Mouse (Mus musculus): ENCODE results near the gene Uqcrfs1.

Uqcrfs1 gene

GRCm38 (mm10) chr13:30544856-30545604 lies at the start of gene Uqcrfs1:
Uqcrfs1 (minus strand) TSS chr13:30545362.
- peak; percentile 98 for DNase-seq

DNA sequence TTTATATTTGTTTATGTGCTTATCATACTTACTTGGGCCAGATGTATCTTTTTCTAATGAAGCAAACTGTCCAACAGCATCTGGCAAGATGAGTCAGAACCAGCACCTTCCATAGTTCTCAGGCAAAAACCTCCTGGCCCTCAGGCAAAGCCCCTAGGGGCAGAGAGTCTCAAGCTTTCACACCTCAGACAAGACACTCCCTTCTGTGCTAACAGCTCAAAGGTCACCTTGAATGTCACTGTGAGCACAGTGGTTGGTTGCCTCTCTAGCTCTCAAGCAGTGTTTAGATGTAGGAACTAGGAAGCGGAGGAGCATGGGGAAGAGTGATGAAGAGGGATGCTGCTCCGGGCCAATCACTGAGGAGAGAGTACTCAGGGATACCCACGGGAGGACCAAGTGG lies 40.6 kb upstream of the Uqcrfs1 start:
- no peak for DNase-seq

- no peak for DNase-seq
These were observed 37.4 kb upstream of the Uqcrfs1 start for GRCm38 (mm10) chr13:30582541-30582940.

- no peak for DNase-seq
These were observed 33.6 kb upstream of the Uqcrfs1 start for GRCm38 (mm10) chr13:30578806-30579205.

DNA sequence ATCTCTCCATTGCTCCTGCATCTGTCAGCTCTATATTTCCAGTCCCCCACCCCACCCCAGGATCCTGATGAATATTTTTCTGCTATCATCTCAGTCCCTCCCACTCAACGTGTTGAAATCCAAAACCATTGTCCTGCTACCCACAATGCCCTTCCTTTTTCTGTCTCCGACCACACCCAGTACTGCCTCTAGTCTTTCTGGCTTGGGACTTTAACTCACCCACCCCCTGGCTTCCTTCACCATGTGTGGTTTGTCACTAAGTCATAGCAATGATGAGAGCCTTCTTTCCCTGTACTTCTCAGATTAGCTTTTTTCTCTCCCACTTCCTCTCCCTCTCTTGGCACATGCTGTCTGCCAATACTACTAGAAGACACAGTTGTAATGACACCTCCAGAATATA lies 31.7 kb upstream of the Uqcrfs1 start:
- DNase-seq, result no peak

DNA sequence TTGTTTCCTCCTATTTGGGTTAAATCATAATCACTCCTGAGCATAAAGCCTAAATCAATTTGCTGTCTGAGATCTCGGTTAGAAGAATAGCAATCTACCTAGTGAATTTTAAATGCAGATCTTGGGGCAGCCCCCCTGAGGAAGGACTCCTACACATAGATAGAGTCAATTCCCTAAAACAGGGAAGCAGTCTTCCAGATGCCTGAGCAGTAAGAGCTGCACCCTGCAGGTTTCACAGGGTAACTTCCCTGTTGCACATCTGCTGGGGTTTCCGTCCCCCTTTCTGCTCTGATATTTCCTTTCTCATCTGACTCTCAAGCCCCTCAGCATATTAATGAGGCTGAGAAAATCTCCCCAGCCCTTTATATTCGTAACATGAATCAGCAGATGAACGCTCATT lies 27.8 kb upstream of the Uqcrfs1 start:
- DNase-seq, result no peak

DNA sequence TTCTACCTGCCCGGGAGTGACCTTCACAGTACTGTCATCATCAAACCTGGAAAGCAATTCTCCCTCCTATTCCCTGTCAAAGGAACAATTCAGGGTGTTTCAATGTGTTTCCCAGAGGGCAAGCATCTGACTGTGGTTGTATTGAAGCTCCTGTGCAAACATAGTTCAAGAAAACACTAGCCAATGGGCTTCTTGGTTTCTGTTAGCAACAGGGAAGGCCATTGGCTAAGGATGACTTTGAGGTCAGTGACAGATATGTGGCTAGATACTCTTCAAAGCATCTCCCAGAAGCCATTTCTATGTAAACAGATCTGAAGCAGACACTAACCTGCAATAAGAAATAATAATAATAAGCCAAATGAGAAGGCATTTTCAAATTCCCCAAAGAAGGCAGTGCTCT lies 25.0 kb upstream of the Uqcrfs1 start:
- no peak for DNase-seq

DNA sequence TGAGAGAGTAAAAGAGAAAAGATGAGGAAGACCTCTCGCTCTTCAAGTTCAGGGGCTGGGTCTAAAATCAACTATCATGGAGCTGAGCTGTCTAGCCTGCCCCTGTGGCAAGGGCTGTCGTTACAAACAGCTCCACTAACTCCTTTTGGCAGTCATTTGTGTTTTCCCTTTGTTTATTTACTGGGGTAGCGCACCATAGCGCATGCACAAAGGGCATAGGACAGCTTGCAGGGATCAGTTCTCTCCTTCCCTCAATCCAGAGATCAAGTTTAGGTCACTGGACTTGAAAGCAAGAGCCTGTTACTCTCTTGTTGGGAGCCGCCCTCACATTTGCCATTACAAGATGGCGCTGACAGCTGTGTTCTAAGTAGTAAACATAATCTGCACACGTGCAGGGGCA lies 22.4 kb upstream of the Uqcrfs1 start:
- no peak for DNase-seq

DNA sequence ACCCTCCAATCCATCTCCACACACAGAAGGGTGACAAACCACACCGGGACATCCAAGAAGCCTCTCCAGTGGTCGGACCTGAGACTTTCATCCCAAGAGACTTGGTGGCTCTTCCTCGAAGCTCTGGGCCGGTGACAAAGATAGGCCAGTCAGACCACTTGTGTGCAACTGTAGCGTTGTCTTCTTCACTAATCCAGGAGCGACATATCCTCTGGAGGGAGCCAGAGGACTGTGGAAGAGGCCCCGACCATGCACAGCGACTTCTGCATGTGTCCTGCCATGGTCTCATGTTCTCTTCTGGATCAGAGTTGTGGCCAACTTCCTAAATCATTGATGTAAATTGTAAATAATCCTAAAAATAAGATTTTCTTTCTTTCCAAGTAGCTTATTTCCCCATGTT lies 21.6 kb upstream of the Uqcrfs1 start:
- DNase-seq, result peak; percentile 44

GRCm38 (mm10) chr13:30560603-30561002 lies 15.4 kb upstream of the Uqcrfs1 start:
- no peak for DNase-seq

GRCm38 (mm10) chr13:30560052-30560451 lies 14.9 kb upstream of the Uqcrfs1 start:
- DNase-seq, result no peak

DNA sequence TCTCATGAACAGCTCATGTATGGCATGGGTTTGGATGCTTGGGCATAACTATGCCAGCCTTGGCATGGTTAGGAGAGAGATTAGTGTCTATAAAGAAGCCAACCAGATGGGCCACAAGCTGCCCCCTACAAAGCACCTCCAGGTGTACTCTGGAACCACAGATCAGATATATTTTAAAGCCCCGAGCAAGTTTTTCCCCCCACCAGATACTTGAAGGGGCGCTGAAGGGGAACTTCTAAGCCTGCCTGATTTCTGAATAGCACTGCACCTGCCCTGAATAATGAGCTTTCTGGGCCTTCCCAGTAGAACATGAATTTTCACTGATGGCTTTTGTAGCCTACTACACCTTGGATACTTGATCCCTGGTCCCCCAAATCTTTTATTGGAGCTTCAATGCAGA lies 12.6 kb upstream of the Uqcrfs1 start:
- DNase-seq, result no peak

- no peak for DNase-seq
These were observed 8.0 kb upstream of the Uqcrfs1 start for GRCm38 (mm10) chr13:30553051-30553587.

DNA sequence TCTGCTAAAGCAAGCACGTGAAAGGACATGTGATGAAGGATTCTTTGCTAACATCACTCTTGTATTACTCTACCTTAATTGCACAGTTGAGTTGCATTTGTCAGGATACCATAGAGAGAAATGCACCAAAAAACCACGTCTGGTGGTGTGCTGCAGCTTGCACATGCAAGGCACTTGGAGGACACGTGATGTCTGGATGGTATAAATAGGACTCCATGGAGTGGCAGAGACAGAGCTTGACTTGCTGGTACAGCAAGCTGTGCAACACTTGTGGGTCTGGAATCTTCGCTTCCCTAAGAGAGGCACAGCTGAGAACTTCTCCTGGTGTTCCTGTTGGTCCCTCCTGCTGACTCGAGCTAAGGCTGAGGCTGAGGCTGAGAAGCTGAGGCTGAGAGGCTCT lies 4.2 kb upstream of the Uqcrfs1 start:
- DNase-seq, result no peak

DNA sequence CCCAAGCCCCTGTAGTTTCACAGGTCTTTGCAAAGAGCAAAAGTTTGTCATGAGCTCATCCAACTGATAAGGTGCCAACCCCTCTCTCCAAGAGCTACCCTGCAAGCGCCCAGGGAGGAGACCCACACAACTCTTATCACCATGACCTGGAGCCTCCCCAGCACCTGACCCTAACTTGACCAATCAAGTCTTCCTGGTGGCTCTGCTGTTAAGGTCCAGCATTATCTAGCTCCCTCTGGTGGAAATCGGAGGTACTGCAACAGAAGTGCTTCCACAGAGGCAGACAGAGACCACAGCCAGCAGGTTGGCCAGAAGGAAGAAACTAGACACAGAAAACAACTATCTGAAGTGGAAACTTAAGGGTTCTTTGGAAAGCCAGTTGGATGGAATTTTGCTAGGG lies 3.7 kb upstream of the Uqcrfs1 start:
- peak; percentile 74 for DNase-seq

- DNase-seq, result peak; percentile 49
These were observed 14.4 kb downstream of the Uqcrfs1 start for GRCm38 (mm10) chr13:30530761-30531160.

- DNase-seq, result no peak
These were observed 20.2 kb downstream of the Uqcrfs1 start for GRCm38 (mm10) chr13:30524961-30525360.

DNA sequence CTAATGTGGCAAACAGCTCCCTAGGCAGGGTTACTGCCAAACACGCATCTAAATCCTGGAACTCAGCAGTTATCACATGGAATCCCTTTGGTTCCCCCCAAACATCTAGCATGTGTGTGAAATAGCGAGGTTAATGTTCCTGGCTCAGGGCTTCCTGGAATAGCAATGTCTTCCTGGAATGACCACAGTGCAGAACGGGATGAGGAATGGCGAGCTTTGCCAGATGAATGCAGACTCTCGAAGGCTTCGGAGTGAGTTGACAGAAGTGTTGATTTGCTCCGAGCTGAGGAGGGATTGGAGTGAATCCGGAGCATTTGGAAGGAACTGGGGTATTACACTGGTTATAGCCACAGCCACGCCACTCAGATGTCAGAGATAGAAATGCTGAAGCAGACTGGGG lies 21.2 kb downstream of the Uqcrfs1 start:
- no peak for DNase-seq

DNA sequence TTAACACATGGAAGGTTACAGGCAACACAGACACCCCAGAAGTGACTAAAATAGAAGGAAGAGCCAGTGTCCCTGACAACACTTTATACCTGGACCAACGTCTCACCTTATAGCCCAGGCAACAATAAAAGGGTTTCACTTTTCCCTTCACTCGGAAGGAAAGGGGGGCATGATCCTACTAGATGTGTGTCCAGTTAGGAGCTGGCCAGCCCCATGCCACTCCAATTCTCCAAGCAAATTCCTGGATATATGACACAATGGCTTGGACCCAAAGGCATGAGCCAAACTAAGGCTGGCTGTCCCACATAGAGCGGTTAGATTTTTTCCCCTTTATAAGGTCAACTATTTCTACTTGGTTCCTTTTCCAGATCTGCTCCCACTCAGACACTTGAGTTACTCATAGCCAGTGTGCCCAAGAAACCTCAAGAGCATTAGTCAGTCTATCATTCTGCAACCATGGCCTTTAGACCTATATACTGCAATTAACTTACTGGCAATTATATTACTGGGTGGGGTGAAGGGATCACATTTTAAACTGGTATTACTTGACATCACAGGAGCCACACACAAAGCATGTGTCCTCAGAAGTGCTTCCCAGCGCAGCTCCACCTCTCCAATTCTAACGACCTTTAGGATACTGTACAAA lies 21.8 kb downstream of the Uqcrfs1 start:
- DNase-seq, result no peak

- DNase-seq, result no peak
These were observed 23.8 kb downstream of the Uqcrfs1 start for GRCm38 (mm10) chr13:30521282-30521902.

- DNase-seq, result no peak
These were observed 27.0 kb downstream of the Uqcrfs1 start for GRCm38 (mm10) chr13:30518191-30518590.

- no peak for DNase-seq
These were observed 37.5 kb downstream of the Uqcrfs1 start for GRCm38 (mm10) chr13:30507651-30508050.

DNA sequence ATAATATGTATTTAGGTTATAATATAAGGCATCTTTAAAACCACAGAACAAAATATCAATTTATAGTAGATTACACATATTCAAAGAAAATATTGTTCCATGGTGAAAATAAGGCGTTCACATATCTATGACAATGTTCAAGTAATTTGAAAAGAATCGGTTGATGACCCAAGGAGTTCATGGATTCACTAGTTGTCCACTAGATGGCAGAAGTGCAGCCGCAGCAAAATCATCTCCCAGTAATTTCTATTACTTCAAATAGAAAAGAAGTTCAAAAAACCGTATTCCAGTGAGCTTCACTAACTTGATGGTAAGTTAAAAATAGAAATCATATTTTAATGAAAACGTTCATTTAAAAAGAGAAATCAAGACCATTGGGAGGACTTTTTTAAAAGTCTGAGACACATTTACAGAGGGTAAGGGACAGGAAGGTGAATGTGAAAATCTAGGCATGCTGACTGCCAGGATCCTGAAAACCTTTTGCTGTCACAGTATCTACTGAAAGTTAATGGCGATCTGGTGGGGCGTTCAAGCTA lies 43.2 kb downstream of the Uqcrfs1 start:
- no peak for DNase-seq

Measured in right cerebral cortex, postnatal 4 days (tissue).